Mouse (Mus musculus): ENCODE measurements at regions not wholly inside any gene's neighbourhood (a gene's known extent, or its start where the extent isn't known, plus 50 kb on each side); places are given as distances from the start of the nearest gene placed in this dataset.

DNA sequence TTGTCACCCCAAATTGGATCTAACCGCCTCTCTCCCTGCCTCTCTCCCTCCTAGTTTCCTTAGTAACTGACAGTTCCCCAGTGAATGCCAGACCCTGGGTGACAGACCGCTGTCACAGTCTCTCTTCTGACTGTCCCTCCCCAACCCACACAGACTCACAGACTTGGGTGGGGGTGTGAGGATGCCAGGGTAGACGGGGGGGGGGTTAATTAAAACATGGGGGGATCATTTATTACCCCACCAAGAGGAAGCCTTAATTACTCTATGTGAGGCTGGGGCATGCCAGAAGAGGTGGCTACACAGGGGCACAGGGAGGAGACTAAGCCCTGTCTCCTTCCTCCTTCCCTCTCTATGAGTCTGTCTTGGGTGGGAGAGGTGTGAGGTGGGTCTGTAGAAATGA is 261.1 kb upstream of the Gm4791 start:
- no peak for DNase-seq (ENCODE audit: low read depth)

DNA sequence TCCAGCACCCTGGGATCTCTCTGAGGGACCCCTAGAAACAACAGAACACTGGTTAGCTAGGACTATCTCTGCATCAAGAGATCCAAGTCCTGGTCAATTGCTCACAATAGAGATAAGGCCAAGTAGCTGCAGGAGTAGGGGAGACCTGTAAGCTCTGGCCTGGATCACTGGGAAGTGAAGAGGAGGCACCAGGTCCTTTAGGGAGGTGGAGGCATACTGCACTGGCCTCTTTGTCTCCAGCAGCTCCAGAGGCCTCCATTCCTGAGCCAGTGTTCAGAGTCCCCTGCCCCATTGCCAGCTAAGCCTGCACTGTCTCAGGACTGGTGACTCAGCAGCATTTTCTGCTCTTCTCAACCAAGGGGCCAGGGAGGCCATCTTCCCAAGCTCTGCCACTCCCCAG is 262.3 kb upstream of the Gm4791 start:
- no peak for DNase-seq (ENCODE audit: low read depth)

DNA sequence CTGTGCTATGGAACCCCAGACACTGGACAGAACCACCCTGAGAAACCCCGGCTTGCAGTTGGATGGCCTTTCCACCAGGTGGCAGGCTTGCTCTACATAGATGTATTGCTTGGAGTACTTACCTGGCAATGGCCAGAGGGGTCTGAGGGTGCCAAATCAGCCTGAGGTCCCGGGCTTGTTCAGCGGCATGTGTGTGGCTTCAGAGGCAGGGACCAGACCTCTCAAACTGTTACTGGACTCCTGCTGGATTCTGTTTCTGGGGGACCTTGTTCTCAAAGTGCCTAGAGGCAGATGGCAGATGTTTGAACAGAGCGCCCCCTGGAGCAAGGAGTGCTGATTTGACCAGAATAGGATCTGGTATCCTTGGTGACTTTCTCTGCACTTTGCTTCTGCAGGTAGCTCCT is 262.9 kb upstream of the Gm4791 start:
- DNase-seq (ENCODE audit: low read depth), result peak; percentile 22

DNA sequence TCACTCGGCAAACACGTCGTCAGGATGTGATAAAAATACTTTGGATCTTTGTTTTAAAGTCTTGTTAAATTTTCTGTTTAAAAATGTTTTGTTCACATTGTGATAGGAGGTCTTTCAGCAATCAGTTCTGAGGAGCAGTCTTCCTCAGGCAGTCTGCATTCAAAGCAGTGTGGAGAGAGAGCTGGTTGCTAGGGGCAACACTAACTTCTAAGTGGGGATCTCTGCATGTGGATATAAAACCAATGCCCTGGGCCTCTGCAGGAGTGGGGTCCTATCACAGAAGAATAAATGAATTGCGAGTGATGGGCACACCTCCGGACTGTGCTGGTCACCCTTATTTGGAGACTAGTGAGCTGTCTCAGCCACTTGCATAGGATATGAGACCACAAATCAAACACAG is 270.1 kb upstream of the Gm4791 start:
- DNase-seq (ENCODE audit: low read depth), result no peak

DNA sequence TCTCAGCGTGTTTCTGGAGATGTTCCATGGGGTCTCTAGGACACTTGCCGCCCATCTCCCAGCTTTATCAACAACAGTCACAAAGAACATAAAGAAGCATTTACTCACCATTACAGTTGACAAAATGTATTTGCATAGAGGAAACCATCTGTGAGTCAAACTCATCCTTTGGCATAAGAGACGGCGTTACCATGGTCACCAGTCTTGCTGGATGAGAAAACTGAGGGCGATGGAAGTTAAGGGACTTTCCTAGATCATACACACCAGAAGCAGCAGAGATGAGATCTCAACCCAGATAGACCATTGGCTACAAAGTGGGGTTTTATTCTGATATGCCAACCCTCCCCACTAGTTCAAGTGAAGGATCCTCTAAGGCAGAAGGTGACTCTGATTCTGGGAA is 274.3 kb upstream of the Gm4791 start:
- DNase-seq (ENCODE audit: low read depth), result no peak

DNA sequence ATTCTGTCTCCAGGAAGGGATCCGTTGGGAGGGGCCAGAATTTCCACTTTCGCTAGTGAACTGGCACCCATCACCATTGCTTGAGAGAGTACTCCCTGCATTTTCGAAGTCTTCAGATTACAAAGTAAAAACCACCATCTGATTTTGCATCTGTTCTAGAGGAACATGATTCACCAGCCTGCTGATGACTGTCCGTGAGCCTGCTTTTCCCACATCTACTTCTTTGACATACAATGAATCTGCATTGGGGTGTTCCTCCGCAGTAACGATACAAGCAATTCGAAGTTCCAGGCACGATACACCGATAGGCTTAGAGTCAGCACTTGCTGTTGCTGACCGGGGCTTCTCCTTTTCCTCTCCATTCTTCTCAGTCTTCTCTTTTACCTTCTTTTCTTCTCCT is 285.1 kb upstream of the Gm4791 start:
- no peak for DNase-seq (ENCODE audit: low read depth)

DNA sequence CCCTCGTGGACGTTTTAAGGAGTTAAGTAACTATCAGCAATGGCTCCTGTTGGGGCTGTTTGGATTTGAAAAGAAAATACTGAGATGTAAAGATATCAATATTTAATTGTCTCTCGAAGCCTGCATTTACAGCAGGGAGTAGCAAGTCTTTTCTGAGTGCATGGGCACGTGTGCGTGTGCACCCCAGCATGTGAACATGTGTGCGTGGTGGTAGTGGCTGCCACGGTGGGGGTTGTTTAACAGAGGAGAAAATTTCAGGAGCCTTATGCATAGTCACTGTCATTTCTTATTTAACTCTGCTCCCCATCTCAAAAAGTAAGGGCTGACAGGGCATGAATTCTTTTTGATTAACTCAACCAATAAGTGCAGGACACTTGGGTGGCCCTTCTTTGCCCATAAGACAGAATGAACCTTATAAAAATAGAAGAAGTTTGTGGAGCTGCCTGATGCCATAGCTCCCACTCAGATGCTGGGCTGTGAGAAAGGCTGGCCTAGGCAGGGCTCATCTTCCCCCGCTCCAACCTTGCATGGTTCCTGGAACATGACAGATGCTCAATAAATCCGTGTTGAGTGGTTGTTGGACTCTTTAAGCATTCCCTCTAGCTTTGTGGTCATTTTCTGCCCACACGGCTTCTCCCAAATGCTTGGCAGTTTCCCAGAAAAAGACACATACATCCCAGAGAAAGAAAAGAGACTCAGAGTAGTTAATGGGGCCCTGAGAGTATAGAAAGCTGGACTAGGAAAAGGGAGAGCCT is 294.2 kb upstream of the Gm4791 start:
- DNase-seq (ENCODE audit: low read depth), result no peak

DNA sequence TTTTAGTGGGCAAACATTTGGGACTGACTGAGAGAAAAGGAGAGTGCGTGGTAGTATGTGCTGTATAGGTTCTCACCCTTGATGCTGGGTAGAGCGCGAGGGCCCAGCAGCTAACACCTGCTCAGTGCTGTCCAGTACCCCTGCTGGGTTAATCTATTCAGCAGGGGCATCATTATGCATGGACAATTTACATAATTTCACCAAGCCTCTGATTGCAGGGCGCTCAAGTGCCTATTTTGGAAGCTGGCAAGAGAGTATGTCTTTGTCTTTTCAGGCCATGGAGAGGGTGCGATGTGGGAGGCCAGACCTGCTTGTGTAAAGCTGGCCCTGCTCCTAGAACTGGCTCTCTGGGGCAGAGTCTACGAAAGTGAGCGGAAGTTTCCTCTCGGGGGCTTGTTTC is 294.9 kb upstream of the Gm4791 start:
- no peak for DNase-seq (ENCODE audit: low read depth)

DNA sequence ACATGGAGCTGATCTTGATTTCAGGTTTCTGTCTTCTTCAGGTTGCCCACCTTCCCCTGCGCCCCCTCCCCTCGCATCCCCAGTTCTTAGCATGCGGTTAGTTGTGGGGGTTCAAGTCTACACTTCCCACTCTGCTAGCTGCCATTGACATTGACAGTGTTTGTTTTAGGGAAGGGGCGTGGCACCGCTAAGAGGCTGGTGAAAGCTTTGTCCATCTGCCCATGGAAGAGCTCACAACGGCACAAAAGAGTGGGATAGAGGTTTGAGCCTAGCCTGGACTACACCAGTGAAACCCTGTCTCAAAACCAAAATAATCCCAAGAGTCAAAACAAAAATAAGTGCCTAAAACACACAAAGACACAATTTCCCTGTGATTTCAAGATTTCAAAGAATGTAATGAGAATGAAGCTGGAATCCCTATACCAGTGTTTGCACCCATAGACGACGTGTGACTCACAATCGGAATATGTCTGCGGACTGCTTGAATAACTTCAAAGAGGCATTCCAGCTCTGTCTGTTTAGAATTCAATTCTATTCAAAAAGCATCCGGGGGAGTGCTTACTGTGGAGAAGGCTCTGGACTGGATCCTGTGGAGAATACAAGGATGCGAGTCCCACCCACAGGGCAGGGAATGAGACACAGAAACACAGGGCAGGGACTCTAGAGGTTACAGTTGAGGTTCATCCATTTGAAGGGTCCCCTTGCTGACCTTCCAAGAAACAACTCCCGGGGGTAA is 295.5 kb upstream of the Gm4791 start:
- no peak for DNase-seq (ENCODE audit: low read depth)

DNA sequence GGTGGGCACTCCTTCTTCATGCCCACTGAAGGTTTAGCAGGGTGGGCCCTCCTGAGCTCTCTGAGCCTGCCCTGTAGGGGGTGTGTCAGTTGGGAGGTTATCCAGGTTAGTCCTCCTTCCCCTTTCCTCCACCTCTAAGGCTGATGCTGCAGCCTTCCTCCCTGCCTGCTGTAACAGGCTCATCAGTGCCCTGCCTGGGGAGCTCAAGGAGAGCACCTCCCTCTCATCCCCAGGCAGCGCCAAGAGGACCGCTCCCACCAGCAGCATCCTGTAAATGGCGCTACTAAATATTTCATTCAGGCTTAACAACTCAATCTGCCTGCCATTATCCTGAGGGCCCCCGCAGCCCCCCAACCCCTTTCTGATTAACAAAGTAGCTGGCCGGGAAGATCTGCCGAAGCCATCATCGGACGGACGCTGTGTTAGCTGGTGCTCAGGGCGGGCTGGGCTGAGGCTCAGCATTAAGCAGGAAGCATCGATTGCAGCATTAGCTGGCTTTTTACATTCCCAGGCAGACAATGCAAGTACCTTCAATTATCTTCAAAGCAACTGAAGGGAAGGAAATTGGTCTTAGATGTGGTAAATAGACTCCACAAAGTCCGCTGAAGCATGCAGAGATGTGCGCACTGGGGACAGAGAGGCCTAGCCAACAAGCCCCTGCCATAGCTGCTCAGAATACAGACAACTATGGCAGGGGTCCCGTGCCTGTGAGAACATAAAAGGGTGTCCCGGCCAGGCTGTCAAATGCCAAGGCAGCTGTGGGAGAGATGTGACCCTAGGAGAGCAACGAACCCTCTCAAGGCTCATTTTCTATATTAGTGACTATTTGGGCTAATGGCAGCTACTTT is 296.3 kb upstream of the Gm4791 start:
- no peak for DNase-seq (ENCODE audit: low read depth)

DNA sequence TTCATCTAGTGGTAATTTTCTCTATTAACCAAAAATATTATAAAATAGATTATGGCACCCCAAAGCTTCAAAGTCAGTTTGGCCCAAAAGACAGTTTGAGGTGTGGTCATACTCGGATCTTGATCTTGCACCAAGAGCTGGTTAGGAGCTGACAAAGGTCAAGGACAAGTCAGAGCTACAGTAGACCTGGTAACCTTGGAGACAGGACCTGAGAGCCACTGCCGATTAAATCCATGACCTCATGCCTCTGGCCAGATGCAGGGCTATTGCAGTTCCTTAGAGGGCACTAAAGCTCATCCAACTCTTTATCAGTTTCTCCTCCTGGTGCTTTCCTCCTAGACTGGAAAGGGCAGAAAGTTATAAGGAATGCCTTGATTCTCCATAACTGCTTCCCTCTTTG is 302.4 kb upstream of the Gm4791 start:
- DNase-seq (ENCODE audit: low read depth), result no peak

DNA sequence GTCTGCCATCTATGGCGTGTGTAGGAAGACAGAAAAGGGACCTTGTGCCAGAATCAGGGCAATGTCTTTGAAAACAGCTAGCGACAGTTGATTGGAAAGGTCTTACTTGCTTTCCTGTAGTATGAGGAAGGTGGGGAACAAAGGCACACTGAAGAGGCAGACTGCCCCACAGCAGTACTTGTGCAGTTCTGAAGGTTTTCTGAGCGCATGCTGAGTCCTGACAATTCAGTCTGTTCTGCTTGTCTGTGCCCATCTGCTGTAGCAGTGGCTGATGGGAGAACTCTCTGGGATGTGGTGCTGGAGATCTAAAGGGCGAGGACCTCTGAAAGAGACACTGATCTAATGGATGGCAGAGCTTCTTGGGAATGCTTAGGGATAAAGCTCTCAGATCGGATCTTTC is 309.2 kb upstream of the Gm4791 start:
- DNase-seq (ENCODE audit: low read depth), result no peak

DNA sequence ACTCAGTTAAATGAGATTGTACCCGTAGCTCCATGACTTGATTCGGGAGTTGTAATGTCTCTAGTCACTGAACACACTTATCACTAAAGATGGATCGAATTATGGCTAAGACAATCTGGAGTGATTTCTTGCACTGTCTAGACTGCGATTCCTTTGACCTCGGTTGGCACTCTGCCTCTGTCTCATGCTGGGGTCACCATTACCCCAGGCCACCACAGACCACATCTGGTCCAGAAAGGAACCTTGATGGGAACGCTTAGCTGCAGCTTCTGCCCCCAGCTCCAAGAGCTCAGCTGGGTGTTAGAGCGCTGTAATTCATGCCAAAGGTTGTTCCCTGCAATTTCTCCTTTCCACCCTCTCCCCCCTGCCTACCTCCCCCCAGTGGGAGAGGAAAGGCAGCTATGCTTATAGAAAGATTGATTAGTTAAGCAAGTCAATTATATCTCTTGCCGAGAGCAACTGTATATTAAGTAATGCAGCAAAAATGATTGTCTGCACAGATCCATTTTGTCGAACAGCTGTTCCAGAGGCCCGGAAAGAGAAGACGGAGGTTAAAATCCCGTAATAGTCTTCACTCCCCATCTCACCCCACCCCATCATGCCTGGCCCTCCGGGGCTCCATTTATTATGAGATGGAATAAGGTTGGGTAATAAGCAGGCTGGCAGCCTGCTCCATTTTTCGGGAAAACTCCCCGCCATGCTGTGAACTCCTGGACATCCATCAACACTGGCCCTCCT is 314.3 kb upstream of the Gm4791 start:
- DNase-seq (ENCODE audit: low read depth), result no peak

DNA sequence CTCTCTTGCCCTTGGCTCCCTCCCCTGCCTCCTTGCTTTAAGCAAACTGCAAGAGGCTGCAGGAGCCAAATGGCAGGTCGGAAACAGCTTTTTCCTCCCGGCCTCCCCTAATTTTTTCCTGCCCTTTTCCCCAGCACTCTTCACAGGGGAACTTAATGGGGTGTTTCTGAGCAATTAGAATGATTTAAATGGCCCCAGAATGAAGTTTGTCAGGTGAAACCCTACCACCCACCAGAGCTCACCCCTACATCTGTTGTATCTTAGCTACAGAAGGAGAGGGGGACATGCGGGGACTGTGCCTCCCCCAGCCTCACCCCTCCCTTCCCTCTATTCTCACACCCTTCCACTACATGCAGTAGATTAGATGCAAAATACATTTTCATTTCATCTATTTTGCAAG is 326.5 kb upstream of the Gm4791 start:
- no peak for DNase-seq (ENCODE audit: low read depth)

DNA sequence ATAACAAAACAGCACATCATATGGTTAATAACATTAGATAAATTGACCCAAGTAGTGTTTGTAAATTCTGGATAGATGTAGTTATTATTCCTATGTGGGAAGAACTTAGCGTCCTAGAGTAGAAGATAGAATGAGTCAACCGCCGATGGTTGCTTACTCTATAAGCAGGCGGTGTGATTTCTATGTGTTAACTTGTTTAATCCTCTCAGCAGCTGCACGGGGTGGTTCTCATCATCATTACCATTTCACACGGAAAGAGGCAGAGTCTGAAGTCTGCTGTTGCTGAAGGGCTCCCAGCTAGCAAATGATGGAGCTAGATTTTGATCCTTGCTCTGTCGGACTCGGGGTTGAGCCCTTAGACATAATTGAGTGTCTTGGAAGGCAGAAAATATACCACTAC is 334.6 kb upstream of the 4931429L15Rik start:
- no peak for DNase-seq (ENCODE audit: low read depth)

DNA sequence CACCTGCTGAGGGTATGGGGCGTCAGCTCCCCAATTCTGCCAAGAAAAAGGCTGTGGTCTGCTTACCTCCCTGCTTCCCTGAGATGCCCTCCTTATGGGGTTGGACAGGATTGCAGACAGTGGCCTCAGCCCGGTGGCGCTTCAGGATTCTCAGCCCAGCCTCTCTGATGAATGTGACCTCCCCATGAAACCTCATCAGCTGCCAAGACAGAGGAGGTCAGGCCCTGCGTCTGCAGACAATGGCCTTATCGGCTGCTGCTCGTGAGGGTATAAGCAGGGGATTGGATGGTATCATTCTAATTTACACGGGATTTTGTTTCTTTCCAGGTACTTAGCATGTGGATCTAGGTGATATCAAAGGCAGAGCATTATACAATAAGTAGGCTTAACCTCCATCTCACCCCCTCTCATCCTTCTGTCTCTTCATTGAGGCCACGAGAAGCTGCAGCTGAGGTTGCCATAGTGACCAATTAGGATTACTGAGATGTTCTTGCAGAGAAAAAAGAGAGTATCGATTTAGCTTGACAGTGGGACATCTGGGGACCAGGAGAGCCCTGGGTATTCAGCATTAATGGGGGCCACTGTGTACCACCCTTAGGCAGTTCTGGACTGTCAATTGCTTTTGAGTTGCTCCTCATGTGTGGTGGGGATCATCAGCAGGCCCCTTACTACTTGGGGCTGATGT is 327.6 kb upstream of the 4931429L15Rik start:
- no peak for DNase-seq (ENCODE audit: low read depth)

DNA sequence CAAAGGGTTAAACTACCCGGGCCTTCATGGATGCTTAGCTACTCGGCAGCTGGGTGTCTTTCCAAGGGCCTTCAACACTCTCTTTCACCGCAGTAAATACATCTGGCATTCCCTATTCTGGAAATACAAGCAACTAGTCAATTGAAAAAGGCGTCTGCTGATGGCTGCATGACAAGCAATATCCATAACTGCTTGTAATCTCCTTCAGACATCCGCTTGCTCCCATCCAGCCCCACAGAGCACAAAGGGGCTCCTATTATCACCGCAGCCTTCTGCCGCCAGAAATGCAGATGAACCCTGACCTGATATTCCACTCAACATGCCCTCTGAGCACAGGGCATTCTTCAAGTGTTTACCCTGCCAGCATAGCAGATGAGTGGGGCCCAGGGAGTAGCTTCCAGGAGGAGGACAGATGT is 325.7 kb upstream of the 4931429L15Rik start:
- DNase-seq (ENCODE audit: low read depth), result no peak

DNA sequence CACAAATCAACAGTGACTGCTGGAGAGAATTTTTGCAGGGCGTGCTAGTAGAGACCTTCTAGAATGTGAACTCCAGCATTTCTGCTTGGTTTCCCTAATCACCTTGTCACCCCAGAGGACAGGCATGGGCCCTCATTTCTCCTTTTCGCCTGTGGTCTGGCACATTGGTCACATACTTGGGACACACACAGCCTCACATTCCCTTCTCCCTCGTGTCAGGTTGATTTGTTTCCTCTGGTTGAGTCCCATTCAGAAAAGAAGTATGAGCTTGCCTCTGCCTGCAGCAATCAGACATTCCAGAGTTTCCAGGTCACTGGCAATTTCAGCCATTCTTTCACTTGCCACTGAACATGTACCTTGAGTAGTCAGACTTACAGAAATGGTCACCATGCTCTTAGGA is 323.8 kb upstream of the 4931429L15Rik start:
- no peak for DNase-seq (ENCODE audit: low read depth)

DNA sequence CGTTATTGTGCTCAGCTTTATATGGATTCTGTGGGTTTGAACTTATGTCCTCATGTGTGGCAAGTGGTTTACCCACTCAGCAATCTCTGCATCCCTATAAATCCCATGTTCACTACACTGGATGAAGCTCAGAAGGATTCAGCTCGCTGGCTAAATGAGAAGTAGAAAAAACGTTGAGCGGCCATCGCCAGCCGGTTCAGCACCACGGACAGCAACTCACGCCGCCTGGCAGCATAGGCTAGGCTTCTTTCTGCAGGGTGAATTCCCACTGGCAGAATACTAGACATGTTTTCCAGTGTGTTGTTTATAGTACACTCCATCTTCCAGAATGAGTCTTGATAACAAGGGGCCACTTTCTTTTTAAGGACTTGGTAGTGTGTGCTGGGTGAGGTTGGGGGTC is 322.9 kb upstream of the 4931429L15Rik start:
- no peak for DNase-seq (ENCODE audit: low read depth)

DNA sequence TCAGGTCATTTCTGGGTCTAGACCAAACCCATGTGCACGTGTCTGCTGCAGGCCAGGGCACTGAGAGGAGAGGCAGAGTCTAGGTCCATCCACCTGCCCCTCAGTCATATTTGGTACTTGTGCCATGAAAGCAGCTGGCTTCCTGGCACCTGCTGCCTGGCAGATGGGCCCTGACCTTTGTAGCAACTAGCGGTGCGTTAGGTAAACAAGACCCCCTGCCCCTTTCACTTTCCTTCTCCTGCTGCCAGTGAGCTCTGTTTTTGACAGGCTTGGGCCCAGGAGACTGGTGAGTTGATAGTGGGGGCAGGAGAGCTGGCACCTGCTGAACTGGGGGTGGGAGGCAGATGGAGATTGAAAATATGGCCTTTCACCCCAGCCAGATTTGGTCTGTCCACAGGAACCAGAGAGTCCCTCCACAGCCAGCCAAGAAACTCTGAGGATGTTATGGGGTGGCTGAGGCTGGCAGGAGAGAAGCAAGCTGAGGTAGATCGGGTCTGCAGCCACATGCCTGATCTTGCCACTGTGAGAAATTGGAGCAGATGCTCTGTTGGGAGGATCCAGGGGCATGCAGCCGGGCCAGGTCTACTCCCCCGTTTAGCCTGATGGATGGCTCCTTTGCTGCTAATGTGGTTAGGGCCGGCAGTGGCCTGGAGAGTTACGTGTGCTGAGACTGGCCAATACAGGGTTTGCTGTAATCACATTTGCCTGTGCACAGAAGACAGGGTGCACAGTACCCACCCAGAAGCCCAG is 316.6 kb upstream of the 4931429L15Rik start:
- no peak for DNase-seq (ENCODE audit: low read depth)

DNA sequence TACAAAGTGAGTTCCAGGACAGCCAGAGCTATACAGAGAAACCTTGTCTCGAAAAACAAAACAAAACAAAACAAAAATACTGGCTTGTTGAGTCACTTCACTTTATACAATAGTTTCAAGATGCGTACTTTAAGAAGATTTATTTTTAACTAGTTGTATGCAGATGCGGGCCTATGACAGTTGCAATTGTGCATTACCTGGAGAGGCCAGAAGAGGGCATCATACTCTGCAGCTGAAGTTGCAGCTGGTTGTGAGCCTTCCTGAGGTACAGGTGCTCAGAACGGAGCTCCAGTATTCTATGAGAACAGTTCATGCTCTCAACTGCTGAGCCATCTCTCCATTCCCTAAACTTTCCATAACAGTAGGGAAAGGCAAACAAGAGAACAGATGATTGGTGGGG is 314.2 kb upstream of the 4931429L15Rik start:
- no peak for DNase-seq (ENCODE audit: low read depth)

Measured in c-Kit-positive CD71-positive TER-119-negative erythroid progenitor cells, embryonic 14.5 days (primary cell).